23 mouse cellular contexts compared by ENCODE assay signal in the genomic region with DNA sequence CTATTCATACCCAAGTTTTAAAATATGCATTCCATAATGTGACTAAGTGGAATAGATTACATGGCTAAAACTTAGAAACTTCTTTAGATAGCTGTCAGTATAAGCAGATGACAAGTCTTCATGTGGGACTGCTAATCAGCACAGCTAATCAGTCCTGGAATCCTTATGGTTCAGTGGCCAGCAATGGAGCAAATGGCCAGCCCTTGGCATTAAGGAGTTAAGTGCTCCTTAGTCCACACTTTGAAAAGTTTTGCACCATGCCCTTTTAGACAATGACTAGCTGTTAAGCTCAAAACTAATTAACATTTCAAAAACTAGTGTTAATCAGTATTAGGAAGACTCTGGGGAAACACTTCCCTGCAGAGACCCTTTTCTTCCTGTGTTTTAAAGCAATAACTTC.
DNase-seq lines count a peak whose midpoint lies in the region; ATAC-seq lines count a peak whose summit lies in the region.
"Had no signal": no experiment of that assay in that cellular context is flagged by ENCODE, and none has a peak within 500 bp of the region (broad histone marks: within the 10 kb centered on the region; RNA-seq: fewer than 3 reads in every experiment).

No protein-coding gene starts in this region.

- H3K4me3 ChIP-seq in midbrain, embryonic 12.5 days = no peak overlapping the region
- H3K4me3 ChIP-seq in midbrain, embryonic 10.5 days = no peak overlapping the region
- no peak overlapping the region for H3K4me3 ChIP-seq in forebrain, embryonic 12.5 days (replicated peaks)
- H3K4me3 ChIP-seq: embryonic facial prominence, embryonic 12.5 days; erythroblast, embryonic 14.5 days; hindbrain, embryonic 15.5 days; layer of hippocampus, adult 2 months; limb, embryonic 12.5 days; liver, embryonic 12.5 days; stomach, embryonic 15.5 days had no signal

- ATAC-seq in midbrain, embryonic 12.5 days (ENCODE audit: low FRiP score, low read depth) = peak; percentile 76
- ATAC-seq in forebrain, embryonic 12.5 days (ENCODE audit: low FRiP score) = peak; percentile 88
- ATAC-seq: intestine, embryonic 16.5 days; liver, embryonic 12.5 days had no signal

- H3K27me3 ChIP-seq in midbrain, embryonic 12.5 days = no peaks in the 10 kb centered on the region
- no peaks in the 10 kb centered on the region for H3K27me3 ChIP-seq in midbrain, embryonic 10.5 days (ENCODE audit: low read depth, poor library complexity, severe bottlenecking)
- no peaks in the 10 kb centered on the region for H3K27me3 ChIP-seq in forebrain, embryonic 12.5 days
- H3K27me3 ChIP-seq: embryonic facial prominence, embryonic 12.5 days; hindbrain, embryonic 15.5 days; limb, embryonic 12.5 days; liver, embryonic 12.5 days; stomach, embryonic 15.5 days had no signal

- H3K9ac ChIP-seq in midbrain, embryonic 12.5 days (replicated peaks) = no peak overlapping the region
- H3K9ac ChIP-seq in forebrain, embryonic 12.5 days = no peak overlapping the region
- H3K9ac ChIP-seq: embryonic facial prominence, embryonic 12.5 days; hindbrain, embryonic 15.5 days; limb, embryonic 12.5 days; liver, embryonic 12.5 days; stomach, embryonic 15.5 days had no signal

- H3K4me1 ChIP-seq in midbrain, embryonic 12.5 days = peaks cover 8% of the 10 kb centered on the region; the same call in 1 of the 2 replicates
- H3K4me1 ChIP-seq in midbrain, embryonic 10.5 days = peaks cover 25% of the 10 kb centered on the region
- peaks cover 5% of the 10 kb centered on the region; the same call in 1 of the 2 replicates for H3K4me1 ChIP-seq in forebrain, embryonic 12.5 days
- H3K4me1 ChIP-seq: embryonic facial prominence, embryonic 12.5 days; hindbrain, embryonic 15.5 days; limb, embryonic 12.5 days; liver, embryonic 12.5 days; stomach, embryonic 15.5 days had no signal

- H3K27ac ChIP-seq in midbrain, embryonic 12.5 days (replicated peaks) = no peak overlapping the region
- H3K27ac ChIP-seq in midbrain, embryonic 10.5 days (replicated peaks) = no peak overlapping the region
- no peak overlapping the region for H3K27ac ChIP-seq in forebrain, embryonic 12.5 days
- H3K27ac ChIP-seq: embryonic facial prominence, embryonic 12.5 days; hindbrain, embryonic 15.5 days; layer of hippocampus, adult 2 months; limb, embryonic 12.5 days; liver, embryonic 12.5 days; stomach, embryonic 15.5 days had no signal

- no peak for DNase-seq in midbrain, embryonic 10.5 days (ENCODE audit: low spot score)
- DNase-seq in embryo, embryonic 11 days = peak; percentile 29
- DNase-seq in retina, postnatal 1 day = peak; percentile 82
- no peak for DNase-seq in layer of hippocampus, adult 18-20 months (ENCODE audit: low spot score in 2 of 2)
- DNase-seq in adrenal gland, adult 18-20 months (ENCODE audit: low spot score in 2 of 2) = no peak
- DNase-seq: cerebellum, adult 11-12 months; cerebellum, postnatal 10 days; heart, postnatal 4 days; kidney, adult 9 months; kidney, postnatal 14 days; lung, adult 18-20 months; lung, postnatal 14 days; thymus, postnatal 25 days had no signal

- no peak overlapping the region for H3K4me2 ChIP-seq in midbrain, embryonic 12.5 days (replicated peaks)
- H3K4me2 ChIP-seq in forebrain, embryonic 12.5 days = no peak overlapping the region
- H3K4me2 ChIP-seq: embryonic facial prominence, embryonic 12.5 days; hindbrain, embryonic 15.5 days; limb, embryonic 12.5 days; liver, embryonic 12.5 days; stomach, embryonic 15.5 days had no signal

- H3K9me3 ChIP-seq in midbrain, embryonic 12.5 days = no peaks in the 10 kb centered on the region
- no peaks in the 10 kb centered on the region for H3K9me3 ChIP-seq in midbrain, embryonic 10.5 days (replicated peaks)
- H3K9me3 ChIP-seq in forebrain, embryonic 12.5 days = 0 out of 2 replicates have a peak, but pooled peaks cover 2% of the 10 kb centered on the region
- H3K9me3 ChIP-seq: embryonic facial prominence, embryonic 12.5 days; hindbrain, embryonic 15.5 days; limb, embryonic 12.5 days; liver, embryonic 12.5 days; stomach, embryonic 15.5 days had no signal

- H3K36me3 ChIP-seq in midbrain, embryonic 12.5 days = no peaks in the 10 kb centered on the region
- no peaks in the 10 kb centered on the region for H3K36me3 ChIP-seq in midbrain, embryonic 10.5 days
- no peaks in the 10 kb centered on the region for H3K36me3 ChIP-seq in forebrain, embryonic 12.5 days (replicated peaks)
- H3K36me3 ChIP-seq: embryonic facial prominence, embryonic 12.5 days; hindbrain, embryonic 15.5 days; limb, embryonic 12.5 days; liver, embryonic 12.5 days; stomach, embryonic 15.5 days had no signal

Comparison
In these comparisons a context has a peak if more than half of its experiments do, and no peak if none do; other contexts are left out.
1. DNase-seq: peak in embryo, embryonic 11 days (single experiment) and retina, postnatal 1 day (single experiment); none in midbrain, embryonic 10.5 days (single experiment), layer of hippocampus, adult 18-20 months (0 of 2) and adrenal gland, adult 18-20 months (0 of 2).